Mouse (Mus musculus): ENCODE data around the gene Gan. TPM values are rescaled to one million over a fixed set of nuclear protein-coding genes. Genes with fewer than 3 reads are reported as not detected.
A peak's percentile ranks its signal among the peaks of the same experiment; 100 is the strongest.

Gene Gan
- polyA plus RNA-seq (2015; fragmentation: Nextera tagmentation; extraction: Ambion mirVana) = 0.60 and 0.62 TPM in 2 replicates

GRCm38 (mm10) chr8:117158135-117158761 lies at the start of gene Gan:
Gene Gan, plus strand, starts transcription at chr8:117158135.
- DNase-seq = peak; percentile 74
- 2% methylated on average over 49 of the region's 65 CpGs for WGBS (ENCODE audit: insufficient replicate concordance)
- H3K9ac ChIP-seq (replicated peaks) = peak within 1 kb of the TSS; percentile 78

GRCm38 (mm10) chr8:117109018-117109711 lies 48.8 kb upstream of the Gan start:
- 87% methylated on average over 19 of the region's 19 CpGs for whole genome bisulfite sequencing (ENCODE audit: insufficient replicate concordance)
- Histone ChIP-seq H3K9me3 (ENCODE audit: low read length) (peaks cover 5% of the 10 kb centered on the region; the same call in 1 of the 2 replicates), H3K4me3 (ENCODE audit: low read depth, low read length) (no peak overlapping the region), H3K4me2 (ENCODE audit: low read depth, low read length) (no peak overlapping the region), H3K9ac (replicated peaks) (no peak overlapping the region), H3K36me3 (replicated peaks; ENCODE audit: insufficient read depth, low read length) (peaks cover 6% of the 10 kb centered on the region), H3K27ac (ENCODE audit: low read depth) (no peak overlapping the region), H3K27me3 (ENCODE audit: insufficient read depth, low read length) (no peaks in the 10 kb centered on the region), H3K4me1 (ENCODE audit: insufficient read depth) (no peaks in the 10 kb centered on the region)
- TF ChIP-seq CTCF (IDR thresholded peaks at IDR 0.05; ENCODE audit: low read depth) = peak; percentile 58
- TF ChIP-seq EP300 (IDR thresholded peaks at IDR 0.05; ENCODE audit: low read depth) = no peak
- ATAC-seq (no peak), DNase-seq (no peak)

More at GRCm38 (mm10) chr8:117158135-117158761, at the start of gene Gan:
- peak within 1 kb of the TSS; percentile 91 for H3K27ac ChIP-seq (ENCODE audit: low read depth)
- peak within 1 kb of the TSS; percentile 95 for H3K4me3 ChIP-seq (ENCODE audit: low read depth, low read length)
- peak within 1 kb of the TSS; percentile 95 for H3K4me2 ChIP-seq (ENCODE audit: low read depth, low read length)
- ATAC-seq = peak; percentile 73
- H3K36me3 ChIP-seq (replicated peaks; ENCODE audit: insufficient read depth, low read length) = no peaks in the 10 kb centered on the region
- no peak for TF ChIP-seq CTCF (IDR thresholded peaks at IDR 0.05; ENCODE audit: low read depth)
- H3K27me3 ChIP-seq (ENCODE audit: insufficient read depth, low read length) = no peaks in the 10 kb centered on the region
- no peaks in the 10 kb centered on the region for H3K9me3 ChIP-seq (ENCODE audit: low read length)
- peaks cover 16% of the 10 kb centered on the region for H3K4me1 ChIP-seq (ENCODE audit: insufficient read depth)

GRCm38 (mm10) chr8:117109801-117110390 lies 48.0 kb upstream of the Gan start:
- Histone ChIP-seq H3K4me1 (ENCODE audit: insufficient read depth) (no peaks in the 10 kb centered on the region), H3K4me2 (ENCODE audit: low read depth, low read length) (no peak overlapping the region), H3K9ac (replicated peaks) (no peak overlapping the region), H3K36me3 (replicated peaks; ENCODE audit: insufficient read depth, low read length) (peaks cover 6% of the 10 kb centered on the region), H3K9me3 (ENCODE audit: low read length) (peaks cover 5% of the 10 kb centered on the region; the same call in 1 of the 2 replicates), H3K4me3 (ENCODE audit: low read depth, low read length) (no peak overlapping the region), H3K27ac (ENCODE audit: low read depth) (no peak overlapping the region), H3K27me3 (ENCODE audit: insufficient read depth, low read length) (no peaks in the 10 kb centered on the region)
- 55% methylated on average over 16 of the region's 16 CpGs for WGBS (ENCODE audit: insufficient replicate concordance)
- peak; percentile 70 for DNase-seq
- TF ChIP-seq EP300 (IDR thresholded peaks at IDR 0.05; ENCODE audit: low read depth) (no peak), CTCF (IDR thresholded peaks at IDR 0.05; ENCODE audit: low read depth) (peak; percentile 69)
- peak; percentile 36; the same call in 1 of the 2 replicates for ATAC-seq

- TF ChIP-seq CTCF (IDR thresholded peaks at IDR 0.05; ENCODE audit: low read depth) (no peak), EP300 (IDR thresholded peaks at IDR 0.05; ENCODE audit: low read depth) (no peak)
- ATAC-seq = no peak
- H3K27ac ChIP-seq (ENCODE audit: low read depth) = no peak overlapping the region
These were observed 46.3 kb upstream of the Gan start for GRCm38 (mm10) chr8:117111641-117112040.

GRCm38 (mm10) chr8:117112261-117112660 lies 45.7 kb upstream of the Gan start:
- TF ChIP-seq EP300 (IDR thresholded peaks at IDR 0.05; ENCODE audit: low read depth) = no peak
- TF ChIP-seq CTCF (IDR thresholded peaks at IDR 0.05; ENCODE audit: low read depth) = no peak
- ATAC-seq (no peak; the same call in 1 of the 2 replicates), DNase-seq (no peak)
- no peak overlapping the region for H3K4me2 ChIP-seq (ENCODE audit: low read depth, low read length)
- H3K36me3 ChIP-seq (replicated peaks; ENCODE audit: insufficient read depth, low read length) = peaks cover 6% of the 10 kb centered on the region
- peaks cover 5% of the 10 kb centered on the region; the same call in 1 of the 2 replicates for H3K9me3 ChIP-seq (ENCODE audit: low read length)
- H3K4me3 ChIP-seq (ENCODE audit: low read depth, low read length) = no peak overlapping the region
- H3K27ac ChIP-seq (ENCODE audit: low read depth) = no peak overlapping the region
- WGBS (ENCODE audit: insufficient replicate concordance) = 41% methylated on average over 8 of the region's 8 CpGs
- H3K27me3 ChIP-seq (ENCODE audit: insufficient read depth, low read length) = no peaks in the 10 kb centered on the region
- peaks cover 6% of the 10 kb centered on the region for H3K4me1 ChIP-seq (ENCODE audit: insufficient read depth)
- H3K9ac ChIP-seq (replicated peaks) = no peak overlapping the region

More at GRCm38 (mm10) chr8:117111641-117112040, 46.3 kb upstream of the Gan start:
- WGBS (ENCODE audit: insufficient replicate concordance) = 75% methylated on average over 3 of the region's 3 CpGs
- H3K36me3 ChIP-seq (replicated peaks; ENCODE audit: insufficient read depth, low read length) = peaks cover 6% of the 10 kb centered on the region
- H3K4me2 ChIP-seq (ENCODE audit: low read depth, low read length) = no peak overlapping the region
- no peak overlapping the region for H3K4me3 ChIP-seq (ENCODE audit: low read depth, low read length)
- no peak overlapping the region for H3K9ac ChIP-seq (replicated peaks)
- DNase-seq = no peak
- no peaks in the 10 kb centered on the region for H3K27me3 ChIP-seq (ENCODE audit: insufficient read depth, low read length)
- peaks cover 6% of the 10 kb centered on the region for H3K4me1 ChIP-seq (ENCODE audit: insufficient read depth)
- peaks cover 5% of the 10 kb centered on the region; the same call in 1 of the 2 replicates for H3K9me3 ChIP-seq (ENCODE audit: low read length)

GRCm38 (mm10) chr8:117115094-117115493 lies 42.8 kb upstream of the Gan start:
- TF ChIP-seq CTCF (IDR thresholded peaks at IDR 0.05; ENCODE audit: low read depth) (no peak), EP300 (IDR thresholded peaks at IDR 0.05; ENCODE audit: low read depth) (no peak)
- Histone ChIP-seq H3K9ac (replicated peaks) (no peak overlapping the region), H3K27me3 (ENCODE audit: insufficient read depth, low read length) (no peaks in the 10 kb centered on the region), H3K9me3 (ENCODE audit: low read length) (no peaks in the 10 kb centered on the region), H3K36me3 (replicated peaks; ENCODE audit: insufficient read depth, low read length) (no peaks in the 10 kb centered on the region; the same call in 1 of the 2 replicates), H3K4me2 (ENCODE audit: low read depth, low read length) (no peak overlapping the region), H3K4me3 (ENCODE audit: low read depth, low read length) (no peak overlapping the region), H3K4me1 (ENCODE audit: insufficient read depth) (peaks cover 6% of the 10 kb centered on the region), H3K27ac (ENCODE audit: low read depth) (no peak overlapping the region)
- DNase-seq (no peak), ATAC-seq (no peak)
- WGBS (ENCODE audit: insufficient replicate concordance) = 48% methylated on average over 6 of the region's 6 CpGs
